Mouse (Mus musculus) heart, adult 2 months (tissue): ENCODE results near the gene Hist1h2ad. TPM values are rescaled to one million over a fixed set of nuclear protein-coding genes. Genes with fewer than 3 reads are reported as not detected.
"Not testable (repeated sequence)": the region's sequence is repeated elsewhere in the genome, so short reads cannot be mapped to it uniquely, and the experiment has no call there.

Source experiments
- DNase-seq, 2 experiments: peaks; one replicate each; pipeline ENCODE4 v3.0.0; 2021
- H3K27ac ChIP-seq: fragments of 200-600 bp; 2 replicates; pipeline ENCODE4 v1.8.1; 2022
- H3K27me3 ChIP-seq: fragments of 200-500 bp; 2 replicates; pipeline ENCODE4 v1.6.1; 2012; ENCODE audit warnings: mild to moderate bottlenecking, low read length, inconsistent platforms, mixed read lengths; ENCODE audit not compliant: control insufficient read depth, insufficient read depth
- H3K36me3 ChIP-seq: fragments of 200-500 bp; 2 replicates; pipeline ENCODE4 v1.6.1; 2012; ENCODE audit warnings: low read length, inconsistent platforms; ENCODE audit not compliant: control insufficient read depth, insufficient read depth
- H3K4me1 ChIP-seq: fragments of 200-500 bp; 2 replicates; pipeline ENCODE4 v1.6.1; 2011; ENCODE audit warnings: low read length; ENCODE audit not compliant: control insufficient read depth, insufficient read depth
- H3K4me3 ChIP-seq: fragments of 200-600 bp; 2 replicates; pipeline ENCODE4 v1.8.1; 2022
- H3K79me2 ChIP-seq: fragments of 200-500 bp; replicated peaks from 2 replicates; pipeline ENCODE4 v1.6.1; 2012; ENCODE audit warnings: mild to moderate bottlenecking, inconsistent platforms, low read length, moderate library complexity, mixed read lengths; ENCODE audit not compliant: control insufficient read depth, insufficient read depth
- H3K9ac ChIP-seq: fragments of 200-500 bp; 2 replicates; pipeline ENCODE4 v1.6.1; 2012; ENCODE audit warnings: low read depth, mild to moderate bottlenecking, control low read depth, inconsistent platforms, low read length, mixed read lengths
- CTCF ChIP-seq: fragments of 200-600 bp; IDR thresholded peaks from 2 replicates; pipeline ENCODE4 v1.8.1; 2022; ENCODE audit warnings: antibody characterized with exemption, mild to moderate bottlenecking, moderate library complexity
- EP300 ChIP-seq: fragments of 200-500 bp; IDR thresholded peaks from 2 replicates; pipeline ENCODE4 v1.6.1; 2011; ENCODE audit warnings: low read depth, low read length, control low read depth; ENCODE audit not compliant: insufficient read depth
- POLR2A ChIP-seq: fragments of 200-500 bp; IDR thresholded peaks from 2 replicates; pipeline ENCODE4 v1.6.1; 2011; ENCODE audit warnings: mild to moderate bottlenecking, low read depth, low read length, control low read depth; ENCODE audit not compliant: insufficient read depth
- WGBS: fragments of 180-500 bp; shearing (Covaris S2); methylation state at CpG from one replicate; pipeline ENCODE4 v1.1.7; 2018; 5-methylcytosine and 5-hydroxymethylcytosine counted together
- intact Hi-C: fragments of 180-260 bp; cut with DNase I; formaldehyde crosslinking; loops from one replicate; pipeline ENCODE4 v1.15.1; 2025
- polyA plus RNA-seq: library from polyadenylated mRNA; depleted of rRNA; stranded (reverse); fragments of >200 nt; gene quantifications from 2 replicates; pipeline ENCODE4 v1.2.3, GENCODE M21; 2012
- total RNA-seq, 2 experiments: library from RNA; stranded (reverse); gene quantifications; 2 replicates each; pipeline ENCODE4 v1.2.3; 2021

Hist1h2ad gene
- total and polyA plus RNA-seq, 3 experiments, result 0.61 to 2.8 (median 1.4) TPM

GRCm38 (mm10) chr13:23533560-23534367 is 40.4 kb upstream of the Hist1h2ad start, which contains the start of gene Hist1h2af:
Hist1h2af (plus strand) TSS chr13:23533906.
- H3K79me2 ChIP-seq, H3K27me3 ChIP-seq, H3K4me1 ChIP-seq, H3K27ac ChIP-seq: not testable (repeated sequence)
- Histone ChIP-seq H3K9ac (peak within 1 kb of the TSS; percentile 60), H3K4me3 (peak within 1 kb of the TSS; percentile 51), H3K36me3 (peaks cover 14% of the 10 kb centered on the region)
- TF ChIP-seq CTCF, result peak; percentile 34
- intact Hi-C loops, result loop anchor here (5.0 kb wide), 2 partner anchors 89 to 209 kb away; partner anchors contain the start of genes Hist1h1e and Hist1h2be
- 1% methylated on average over 31 of the region's 53 CpGs for WGBS
- DNase-seq, result peak in 1 of 2 experiments; percentile 47

- Histone ChIP-seq H3K36me3 (peaks cover 14% of the 10 kb centered on the region), H3K4me1 (peaks cover 4% of the 10 kb centered on the region), H3K9ac (no peak overlapping the region), H3K27ac (no peak overlapping the region; the same call in 1 of the 2 replicates), H3K27me3 (no peaks in the 10 kb centered on the region), H3K79me2 (no peaks in the 10 kb centered on the region), H3K4me3 (peak overlapping the region; percentile 51)
- 6% methylated on average over 15 of the region's 15 CpGs for WGBS
- intact Hi-C loops, result loop anchor here (5.0 kb wide), 2 partner anchors 88 to 208 kb away; partner anchors contain the start of genes Hist1h1e and Hist1h2be
- DNase-seq, result no peak
- TF ChIP-seq CTCF, result no peak
Observed at GRCm38 (mm10) chr13:23534368-23535131, 39.6 kb upstream of the Hist1h2ad start.

DNA sequence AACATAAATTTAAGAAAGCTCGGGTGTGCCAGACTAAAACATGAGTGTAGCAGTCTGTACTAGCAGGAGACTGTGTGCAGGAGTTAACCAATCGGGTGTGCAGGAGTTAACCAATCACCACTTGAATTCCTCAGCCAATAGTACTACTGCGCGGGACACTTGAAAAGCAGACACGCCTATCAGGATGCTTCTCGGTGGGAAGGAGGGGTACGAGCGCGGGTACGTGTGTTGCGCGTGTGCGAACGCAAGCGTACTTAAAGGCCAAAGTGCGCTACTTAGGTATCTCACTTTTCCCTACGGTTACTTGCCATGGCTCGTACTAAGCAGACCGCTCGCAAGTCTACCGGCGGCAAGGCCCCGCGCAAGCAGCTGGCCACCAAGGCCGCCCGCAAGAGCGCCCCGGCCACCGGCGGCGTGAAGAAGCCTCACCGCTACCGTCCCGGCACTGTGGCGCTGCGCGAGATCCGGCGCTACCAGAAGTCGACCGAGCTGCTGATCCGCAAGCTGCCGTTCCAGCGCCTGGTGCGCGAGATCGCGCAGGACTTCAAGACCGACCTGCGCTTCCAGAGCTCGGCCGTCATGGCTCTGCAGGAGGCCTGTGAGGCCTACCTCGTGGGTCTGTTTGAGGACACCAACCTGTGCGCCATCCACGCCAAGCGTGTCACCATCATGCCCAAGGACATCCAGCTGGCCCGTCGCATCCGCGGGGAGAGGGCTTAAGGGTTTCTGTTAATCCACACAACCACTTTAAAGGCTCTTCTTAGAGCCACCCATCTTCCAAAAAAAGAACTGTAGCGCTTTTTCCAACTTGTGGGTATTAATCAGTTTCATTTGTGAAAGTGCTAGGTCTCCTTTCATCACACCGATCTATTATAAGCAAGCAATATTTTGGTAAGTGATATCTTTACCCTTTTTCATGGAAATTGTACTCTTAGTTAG is 38.8 kb upstream of the Hist1h2ad start, which contains the start of gene Hist1h3g:
Gene Hist1h3g (plus strand): TSS at position 286 of the 939 bp plus-strand sequence.
- H3K27me3 ChIP-seq, intact Hi-C loops, H3K4me1 ChIP-seq, H3K9ac ChIP-seq, H3K27ac ChIP-seq, H3K79me2 ChIP-seq: not testable (repeated sequence)
- H3K4me3 ChIP-seq, result peak within 1 kb of the TSS; percentile 51
- WGBS, result 2% methylated on average over 48 of the region's 62 CpGs
- TF ChIP-seq CTCF (peak; percentile 35), EP300 (0 out of 2 replicates have a peak, but pooled peaks have one; percentile 48), POLR2A (peak; percentile 22; the same call in 1 of the 2 replicates)
- peak; percentile 85 to 86 for DNase-seq
- H3K36me3 ChIP-seq, result peaks cover 14% of the 10 kb centered on the region

GRCm38 (mm10) chr13:23536076-23536822 is 37.9 kb upstream of the Hist1h2ad start:
- intact Hi-C loops, result no loop called here
- 33% methylated on average over 7 of the region's 7 CpGs for WGBS
- Histone ChIP-seq H3K79me2 (no peaks in the 10 kb centered on the region), H3K36me3 (peaks cover 14% of the 10 kb centered on the region), H3K27me3 (no peaks in the 10 kb centered on the region), H3K27ac (no peak overlapping the region), H3K9ac (no peak overlapping the region), H3K4me1 (peaks cover 4% of the 10 kb centered on the region), H3K4me3 (no peak overlapping the region)
- TF ChIP-seq CTCF, result no peak
- no peak for TF ChIP-seq POLR2A
- no peak for TF ChIP-seq EP300
- no peak for DNase-seq

- 88% methylated on average over 3 of the region's 3 CpGs for WGBS
Observed at GRCm38 (mm10) chr13:23537006-23537710, 37.0 kb upstream of the Hist1h2ad start.

More at GRCm38 (mm10) chr13:23537006-23537710, 37.0 kb upstream of the Hist1h2ad start:
- no peaks in the 10 kb centered on the region for H3K27me3 ChIP-seq
- no peak overlapping the region for H3K4me3 ChIP-seq
- intact Hi-C loops, result no loop called here
- TF ChIP-seq CTCF, result no peak
- TF ChIP-seq POLR2A, result no peak
- no peak for TF ChIP-seq EP300
- H3K36me3 ChIP-seq, result peaks cover 13% of the 10 kb centered on the region
- H3K79me2 ChIP-seq, result no peaks in the 10 kb centered on the region
- H3K9ac ChIP-seq, result no peak overlapping the region
- no peak for DNase-seq
- no peak overlapping the region for H3K27ac ChIP-seq
- H3K4me1 ChIP-seq, result peaks cover 4% of the 10 kb centered on the region
